In the genomic region with DNA sequence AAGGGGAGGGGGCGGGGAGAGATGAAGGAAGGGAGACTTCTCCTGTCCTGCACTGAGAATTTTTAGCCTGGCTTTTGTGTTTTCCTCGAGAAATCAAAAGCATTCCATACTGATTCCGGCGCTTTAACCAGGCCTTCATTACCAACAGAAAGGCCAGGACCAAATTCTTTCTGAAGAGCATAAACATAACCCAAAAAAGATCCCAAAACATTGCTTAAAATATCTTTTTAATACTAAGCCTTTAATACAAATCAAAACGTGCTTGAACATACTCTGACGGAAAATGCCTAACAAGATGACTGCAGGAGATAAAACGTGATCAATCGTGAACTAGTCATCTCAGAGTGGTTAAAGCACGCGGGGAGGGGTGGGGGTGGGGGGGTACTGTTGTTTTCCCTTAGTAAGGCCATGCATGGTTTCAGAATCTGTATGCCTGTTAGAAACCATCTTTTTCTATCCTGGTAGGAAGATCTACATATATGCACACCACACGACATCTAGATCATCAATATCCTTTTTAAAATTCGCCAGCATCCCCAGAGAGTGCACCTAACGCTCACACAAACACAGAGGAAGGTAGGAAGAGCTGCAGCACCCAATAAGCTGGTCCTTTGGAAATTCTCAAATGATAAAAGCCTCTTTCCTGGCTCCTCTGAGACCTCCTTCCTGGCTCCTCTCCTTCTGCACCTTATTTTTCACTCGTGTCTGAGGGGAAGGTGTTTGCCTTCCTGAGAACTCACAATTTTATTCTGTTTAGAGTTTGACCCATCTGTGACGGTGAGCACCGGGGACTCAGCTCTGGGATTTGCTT, we compare ENCODE assay signal across 8 mouse cellular contexts. TPM values are rescaled to one million over a fixed set of nuclear protein-coding genes. Genes with fewer than 3 reads are reported as not detected.
DNase-seq lines count a peak whose midpoint lies in the region; ATAC-seq and TF ChIP-seq lines count a peak whose summit lies in the region.

No protein-coding gene starts in this region.

- intact Hi-C loops in gastrocnemius, adult 2 months (cut with DNase I) = loop anchor here (2.0 kb wide), 1 partner anchor 249 kb away; no protein-coding TSS in a partner anchor
- intact Hi-C loops in gastrocnemius, postnatal 36 days (cut with DNase I) = loop anchor here (2.0 to 10.0 kb wide), 2 partner anchors 73 to 253 kb away; a partner anchor contains a TSS

- H3K9ac ChIP-seq in embryonic facial prominence, embryonic 12.5 days = peak overlapping the region; percentile 82
- H3K9ac ChIP-seq in intestine, postnatal 0 days (ENCODE audit: low read depth, low read length) = no peak overlapping the region

- H3K9me3 ChIP-seq in embryonic facial prominence, embryonic 12.5 days = no peaks in the 10 kb centered on the region
- no peaks in the 10 kb centered on the region for H3K9me3 ChIP-seq in intestine, postnatal 0 days (ENCODE audit: control insufficient read depth)

- peak overlapping the region; percentile 89 for H3K27ac ChIP-seq in gastrocnemius, adult 2 months
- no peak overlapping the region for H3K27ac ChIP-seq in embryonic facial prominence, embryonic 12.5 days
- H3K27ac ChIP-seq in intestine, postnatal 0 days (ENCODE audit: low read depth, low read length) = no peak overlapping the region
- no peak overlapping the region for H3K27ac ChIP-seq in small intestine, adult 2 months (ENCODE audit: insufficient read depth, low read depth, low read length)

- no peaks in the 10 kb centered on the region for H3K27me3 ChIP-seq in embryonic facial prominence, embryonic 12.5 days
- H3K27me3 ChIP-seq in intestine, postnatal 0 days (replicated peaks; ENCODE audit: control insufficient read depth, insufficient read depth, low read length) = peaks cover 14% of the 10 kb centered on the region
- peaks cover 11% of the 10 kb centered on the region for H3K27me3 ChIP-seq in small intestine, adult 2 months (ENCODE audit: control insufficient read depth, insufficient read depth, low read length)

- no peaks in the 10 kb centered on the region for H3K36me3 ChIP-seq in embryonic facial prominence, embryonic 12.5 days
- no peaks in the 10 kb centered on the region for H3K36me3 ChIP-seq in intestine, postnatal 0 days (ENCODE audit: control insufficient read depth, insufficient read depth)
- H3K36me3 ChIP-seq in small intestine, adult 2 months (ENCODE audit: control insufficient read depth, insufficient read depth, low read length) = no peaks in the 10 kb centered on the region

- peak overlapping the region; percentile 73 for H3K4me2 ChIP-seq in embryonic facial prominence, embryonic 12.5 days (replicated peaks)
- H3K4me2 ChIP-seq in intestine, postnatal 0 days (replicated peaks; ENCODE audit: low read depth) = peak overlapping the region; percentile 92

- TF ChIP-seq CTCF in gastrocnemius, adult 2 months (IDR thresholded peaks at IDR 0.05) = no peak
- no peak for TF ChIP-seq CTCF in intestine, postnatal 0 days (IDR thresholded peaks at IDR 0.05; ENCODE audit: low read depth)
- no peak for TF ChIP-seq CTCF in small intestine, adult 2 months (IDR thresholded peaks at IDR 0.05; ENCODE audit: extremely low read depth, insufficient read length, insufficient replicate concordance, low read depth, low read length)

- H3K4me1 ChIP-seq in embryonic facial prominence, embryonic 12.5 days = 0 out of 2 replicates have a peak, but pooled peaks cover 4% of the 10 kb centered on the region
- 0 out of 2 replicates have a peak, but pooled peaks cover 4% of the 10 kb centered on the region for H3K4me1 ChIP-seq in intestine, postnatal 0 days (replicated peaks; ENCODE audit: control insufficient read depth, insufficient read depth, low read length)
- peaks cover 3% of the 10 kb centered on the region; the same call in 1 of the 2 replicates for H3K4me1 ChIP-seq in small intestine, adult 2 months (ENCODE audit: control insufficient read depth, insufficient read depth, insufficient read length, low read length)

- no peak for ATAC-seq in embryonic facial prominence, embryonic 12.5 days (ENCODE audit: insufficient number of reproducible peaks, insufficient read depth, low FRiP score, low TSS enrichment)
- ATAC-seq in intestine, postnatal 0 days = no peak
- no peak for ATAC-seq in inflammation-experienced regulatory T-cells, adult 6 months

- no peak for TF ChIP-seq POLR2A in small intestine, adult 2 months (IDR thresholded peaks at IDR 0.05; ENCODE audit: low read depth, low read length)

- WGBS in embryonic facial prominence, embryonic 12.5 days = 8% methylated on average over 16 of the region's 16 CpGs
- WGBS in intestine, postnatal 0 days = 35% methylated on average over 16 of the region's 16 CpGs
- 34% methylated on average over 16 of the region's 16 CpGs for WGBS in small intestine, adult 2 months

- no peak for DNase-seq in gastrocnemius, adult 2 months
- no peak for DNase-seq in gastrocnemius, postnatal 36 days
- DNase-seq in 3134 (ENCODE audit: extremely low read depth, insufficient read length, low spot score) = peak; percentile 21
- DNase-seq in right cerebral cortex, postnatal 14 days = no peak

- peak overlapping the region; percentile 89 for H3K4me3 ChIP-seq in gastrocnemius, adult 2 months
- H3K4me3 ChIP-seq in embryonic facial prominence, embryonic 12.5 days = peak overlapping the region; percentile 57
- peak overlapping the region; percentile 53 for H3K4me3 ChIP-seq in intestine, postnatal 0 days (ENCODE audit: low read depth, low read length)
- H3K4me3 ChIP-seq in small intestine, adult 2 months (ENCODE audit: low read depth, low read length) = peak overlapping the region; percentile 58; the same call in 1 of the 2 replicates

RNA-seq across cellular contexts. Expression of a gene that starts 1.1 kb away (rescaled TPM):
- 100 to 1,000 TPM; 196 to 239 TPM for total RNA-seq in gastrocnemius, adult 2 months (2021)
- total RNA-seq in gastrocnemius, postnatal 36 days (2021) = 100 to 1,000 TPM; 223 to 229 TPM
- 182 and 183 TPM in 2 replicates for polyA plus RNA-seq in embryonic facial prominence, embryonic 12.5 days (2016; fragmentation: Nextera tagmentation; extraction: Ambion mirVana)
- 173 and 185 TPM in 2 replicates for polyA plus RNA-seq in intestine, postnatal 0 days (2015; fragmentation: Nextera tagmentation; extraction: Ambion mirVana)
- 24.5 and 56.7 TPM in 2 replicates for polyA plus RNA-seq in small intestine, adult 2 months (2012; rRNA removed)
- polyA plus RNA-seq in inflammation-experienced regulatory T-cells, adult 6 months (2017; shearing (Covaris generic)) = 1 to 10 TPM; 1.4 to 2.8 (median 1.6) TPM

RNA-seq across cellular contexts. Expression of a gene that starts 41.8 kb away (rescaled TPM):
- total RNA-seq in gastrocnemius, adult 2 months (2021) = 1 to 10 TPM; 3.0 to 5.5 TPM
- 1 to 10 TPM; 2.2 to 2.9 TPM for total RNA-seq in gastrocnemius, postnatal 36 days (2021)
- 96.3 and 121 TPM in 2 replicates for polyA plus RNA-seq in embryonic facial prominence, embryonic 12.5 days (2016; fragmentation: Nextera tagmentation; extraction: Ambion mirVana)
- 78.7 and 87.4 TPM in 2 replicates for polyA plus RNA-seq in intestine, postnatal 0 days (2015; fragmentation: Nextera tagmentation; extraction: Ambion mirVana)
- 3.3 and 6.3 TPM in 2 replicates for polyA plus RNA-seq in small intestine, adult 2 months (2012; rRNA removed)
- polyA plus RNA-seq in inflammation-experienced regulatory T-cells, adult 6 months (2017; shearing (Covaris generic)) = 10 to 100 TPM; 54.9 to 71.7 (median 56.8) TPM
